Mouse (Mus musculus) midbrain, embryonic 14.5 days (tissue): ENCODE results near the gene Musk. TPM values are rescaled to one million over a fixed set of nuclear protein-coding genes. Genes with fewer than 3 reads are reported as not detected.

Source experiments
- ATAC-seq: fragments of 200-750 bp; cut with Nextera tagmentation; 2 replicates; pipeline ENCODE4 v1.8.0; 2017; ENCODE audit warnings: moderate number of reproducible peaks, moderate library complexity; ENCODE audit not compliant: low FRiP score, low TSS enrichment
- DNase-seq: peaks from one replicate; pipeline ENCODE4 v3.0.0-alpha.2; 2015
- H3K27ac ChIP-seq: fragments of 300-500 bp; sonication (generic); replicated peaks from 2 replicates; pipeline ENCODE4 v1.5.1; 2014; ENCODE audit warnings: mild to moderate bottlenecking, low read depth, low read length, moderate library complexity
- H3K27me3 ChIP-seq: fragments of 300-500 bp; sonication (generic); 2 replicates; pipeline ENCODE4 v1.6.1; 2014; ENCODE audit warnings: low read length, control low read depth, mixed read lengths; ENCODE audit not compliant: control insufficient read depth, insufficient read depth
- H3K36me3 ChIP-seq: fragments of 300-500 bp; sonication (generic); 2 replicates; pipeline ENCODE4 v1.6.1; 2014; ENCODE audit warnings: low read length, control low read depth; ENCODE audit not compliant: control insufficient read depth, insufficient read depth
- H3K4me1 ChIP-seq: fragments of 300-500 bp; sonication (generic); 2 replicates; pipeline ENCODE4 v1.6.1; 2014; ENCODE audit warnings: mild to moderate bottlenecking, antibody characterized with exemption, low read length, control low read depth; ENCODE audit not compliant: control insufficient read depth, insufficient read depth
- H3K4me2 ChIP-seq: fragments of 300-500 bp; sonication (generic); 2 replicates; pipeline ENCODE4 v1.6.1; 2014; ENCODE audit warnings: mild to moderate bottlenecking, low read length, moderate library complexity
- H3K4me3 ChIP-seq: fragments of 300-500 bp; sonication (generic); replicated peaks from 2 replicates; pipeline ENCODE4 v1.5.1; 2014; ENCODE audit warnings: low read depth, low read length
- H3K9ac ChIP-seq: fragments of 300-500 bp; sonication (generic); replicated peaks from 2 replicates; pipeline ENCODE4 v1.6.1; 2014; ENCODE audit warnings: mild to moderate bottlenecking, low read length, moderate library complexity
- H3K9me3 ChIP-seq: fragments of 300-500 bp; sonication (generic); 2 replicates; pipeline ENCODE4 v1.6.1; 2016; ENCODE audit warnings: low read length, control low read depth, mixed read lengths; ENCODE audit not compliant: control insufficient read depth
- WGBS: fragments of 180-500 bp; shearing (Covaris S2); extraction: QIAGEN DNeasy Blood & Tissue Kit; methylation state at CpG from one replicate; pipeline ENCODE4 v1.1.7; 2014; 5-methylcytosine and 5-hydroxymethylcytosine counted together
- polyA plus RNA-seq: library from polyadenylated mRNA; unstranded; fragments of >200 nt; fragmentation: Nextera tagmentation; extraction: Ambion mirVana; gene quantifications from 2 replicates; pipeline ENCODE4 v1.2.1, GENCODE M21; 2014

The Musk gene
- polyA plus RNA-seq, 1 experiment from 2014 or later: not detected

GRCm38 (mm10) chr4:58303862-58304261, 18.1 kb downstream of the Musk start:
- H3K27me3 ChIP-seq: no peaks in the 10 kb centered on the region
- no peaks in the 10 kb centered on the region for H3K9me3 ChIP-seq
- DNase-seq (no peak), ATAC-seq (no peak)
- no peaks in the 10 kb centered on the region for H3K4me1 ChIP-seq
- no peak overlapping the region for H3K4me3 ChIP-seq
- WGBS: 89% methylated on average over 5 of the region's 5 CpGs
- H3K36me3 ChIP-seq: no peaks in the 10 kb centered on the region
- H3K9ac ChIP-seq: no peak overlapping the region
- H3K4me2 ChIP-seq: no peak overlapping the region
- no peak overlapping the region for H3K27ac ChIP-seq

- Histone ChIP-seq H3K4me2 (no peak overlapping the region), H3K27ac (no peak overlapping the region), H3K36me3 (no peaks in the 10 kb centered on the region), H3K4me3 (no peak overlapping the region), H3K27me3 (no peaks in the 10 kb centered on the region), H3K9ac (no peak overlapping the region), H3K9me3 (no peaks in the 10 kb centered on the region), H3K4me1 (no peaks in the 10 kb centered on the region)
- ATAC-seq: no peak
- DNase-seq: no peak
- WGBS: 44% methylated on average over 7 of the region's 7 CpGs
Observed at GRCm38 (mm10) chr4:58304564-58304963, 18.8 kb downstream of the Musk start.

- no peak overlapping the region for H3K27ac ChIP-seq
- H3K4me3 ChIP-seq: no peak overlapping the region
- no peaks in the 10 kb centered on the region for H3K4me1 ChIP-seq
- no peak for DNase-seq
- no peak for ATAC-seq
- no peak overlapping the region for H3K9ac ChIP-seq
- no peaks in the 10 kb centered on the region for H3K9me3 ChIP-seq
- 87% methylated on average over 2 of the region's 2 CpGs for WGBS
- no peaks in the 10 kb centered on the region for H3K27me3 ChIP-seq
- H3K4me2 ChIP-seq: no peak overlapping the region
- H3K36me3 ChIP-seq: no peaks in the 10 kb centered on the region
Observed at GRCm38 (mm10) chr4:58307421-58307820, 21.7 kb downstream of the Musk start.

- Histone ChIP-seq H3K9ac (no peak overlapping the region), H3K4me2 (no peak overlapping the region), H3K27ac (no peak overlapping the region), H3K9me3 (no peaks in the 10 kb centered on the region), H3K4me1 (no peaks in the 10 kb centered on the region), H3K36me3 (no peaks in the 10 kb centered on the region), H3K4me3 (no peak overlapping the region), H3K27me3 (no peaks in the 10 kb centered on the region)
- DNase-seq: no peak
- 73% methylated on average over 1 of the region's 1 CpGs for WGBS
- ATAC-seq: no peak
Observed at GRCm38 (mm10) chr4:58313344-58313743, 27.6 kb downstream of the Musk start.

GRCm38 (mm10) chr4:58314942-58315508, 29.3 kb downstream of the Musk start:
- H3K4me3 ChIP-seq: no peak overlapping the region
- no peaks in the 10 kb centered on the region for H3K27me3 ChIP-seq
- no peaks in the 10 kb centered on the region for H3K36me3 ChIP-seq
- H3K4me1 ChIP-seq: no peaks in the 10 kb centered on the region
- no peak overlapping the region for H3K27ac ChIP-seq
- WGBS: 70% methylated on average over 4 of the region's 4 CpGs
- DNase-seq (no peak), ATAC-seq (no peak)
- H3K4me2 ChIP-seq: no peak overlapping the region
- H3K9me3 ChIP-seq: no peaks in the 10 kb centered on the region
- H3K9ac ChIP-seq: no peak overlapping the region

- 79% methylated on average over 3 of the region's 3 CpGs for WGBS
- H3K4me1 ChIP-seq: no peaks in the 10 kb centered on the region
- H3K27me3 ChIP-seq: no peaks in the 10 kb centered on the region
- H3K4me2 ChIP-seq: no peak overlapping the region
- no peak overlapping the region for H3K9ac ChIP-seq
- ATAC-seq (no peak), DNase-seq (no peak)
- no peak overlapping the region for H3K4me3 ChIP-seq
- H3K36me3 ChIP-seq: no peaks in the 10 kb centered on the region
- H3K27ac ChIP-seq: no peak overlapping the region
- H3K9me3 ChIP-seq: no peaks in the 10 kb centered on the region
Observed at GRCm38 (mm10) chr4:58317536-58317935, 31.8 kb downstream of the Musk start.

- Histone ChIP-seq H3K4me3 (no peak overlapping the region), H3K27me3 (no peaks in the 10 kb centered on the region), H3K4me2 (no peak overlapping the region), H3K36me3 (no peaks in the 10 kb centered on the region), H3K9me3 (no peaks in the 10 kb centered on the region; the same call in 1 of the 2 replicates), H3K27ac (no peak overlapping the region), H3K4me1 (no peaks in the 10 kb centered on the region), H3K9ac (no peak overlapping the region)
- ATAC-seq (no peak), DNase-seq (no peak)
- WGBS: 79% methylated on average over 4 of the region's 4 CpGs
Observed at GRCm38 (mm10) chr4:58320293-58320692, 34.5 kb downstream of the Musk start.

- Histone ChIP-seq H3K36me3 (no peaks in the 10 kb centered on the region), H3K4me2 (no peak overlapping the region), H3K9me3 (no peaks in the 10 kb centered on the region; the same call in 1 of the 2 replicates), H3K4me3 (no peak overlapping the region), H3K27ac (no peak overlapping the region), H3K4me1 (no peaks in the 10 kb centered on the region), H3K27me3 (no peaks in the 10 kb centered on the region), H3K9ac (no peak overlapping the region)
- 35% methylated on average over 3 of the region's 3 CpGs for WGBS
- ATAC-seq (no peak), DNase-seq (peak; percentile 30)
Observed at GRCm38 (mm10) chr4:58326746-58327145, 41.0 kb downstream of the Musk start.

- DNase-seq (no peak), ATAC-seq (no peak)
- Histone ChIP-seq H3K27ac (no peak overlapping the region), H3K36me3 (no peaks in the 10 kb centered on the region), H3K27me3 (no peaks in the 10 kb centered on the region), H3K9ac (no peak overlapping the region), H3K4me2 (no peak overlapping the region), H3K9me3 (no peaks in the 10 kb centered on the region; the same call in 1 of the 2 replicates), H3K4me3 (no peak overlapping the region), H3K4me1 (no peaks in the 10 kb centered on the region)
- WGBS: 89% methylated on average over 4 of the region's 4 CpGs
Observed at GRCm38 (mm10) chr4:58328231-58328630, 42.5 kb downstream of the Musk start.
